Mouse (Mus musculus): ENCODE data around the gene Gm2056. TPM values are rescaled to one million over a fixed set of nuclear protein-coding genes. Genes with fewer than 3 reads are reported as not detected.

The Gm2056 gene
- polyA plus RNA-seq (2021; fragmentation: Nextera tagmentation), result not detected in 2 replicates
- long read RNA-seq, experiment 1, result 0 reads
- long read RNA-seq, experiment 2, result 0 reads

DNA sequence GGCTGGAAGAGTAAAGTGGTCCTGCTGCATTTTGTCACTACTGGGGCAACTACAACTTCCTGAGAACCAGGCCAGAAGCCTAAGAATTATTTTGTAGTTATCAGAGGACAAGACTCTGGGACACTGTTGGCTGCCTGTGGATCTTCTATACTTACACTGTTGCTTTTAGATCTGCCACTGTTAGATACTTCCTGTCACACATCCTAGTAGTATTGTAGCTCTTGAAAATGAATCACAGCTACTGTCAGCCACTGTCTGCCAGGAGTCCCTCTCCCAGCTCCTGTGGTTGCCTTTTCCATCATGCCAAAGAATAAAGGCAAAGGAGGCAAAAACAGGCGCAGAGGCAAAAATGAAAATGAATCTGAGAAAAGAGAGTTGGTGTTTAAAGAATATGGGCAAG, at the start of gene Gm2056:
Gm2056 (plus strand) TSS at position 301 of the 400 bp plus-strand sequence.

DNA sequence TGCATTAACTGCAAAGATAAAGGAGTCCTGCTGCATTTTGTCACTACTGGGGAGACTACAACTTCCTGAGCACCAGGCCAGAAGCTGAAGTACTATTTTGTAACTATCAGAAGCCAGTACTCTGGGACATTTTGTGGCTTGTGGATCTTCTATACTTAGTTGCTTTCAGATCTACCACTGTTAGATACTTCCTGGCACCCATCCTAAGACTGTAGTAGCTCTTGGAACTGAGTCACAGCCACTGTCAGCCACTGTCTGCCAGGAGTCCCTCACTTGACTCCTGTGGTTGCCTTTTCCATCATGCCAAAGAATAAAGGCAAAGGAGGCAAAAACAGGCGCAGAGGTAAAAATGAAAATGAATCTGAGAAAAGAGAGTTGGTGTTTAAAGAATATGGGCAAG, 15.3 kb upstream of the Gm2056 start, which contains the start of gene Gm2075:
Gm2075 (plus strand) TSS at position 301 of the 400 bp plus-strand sequence.

DNA sequence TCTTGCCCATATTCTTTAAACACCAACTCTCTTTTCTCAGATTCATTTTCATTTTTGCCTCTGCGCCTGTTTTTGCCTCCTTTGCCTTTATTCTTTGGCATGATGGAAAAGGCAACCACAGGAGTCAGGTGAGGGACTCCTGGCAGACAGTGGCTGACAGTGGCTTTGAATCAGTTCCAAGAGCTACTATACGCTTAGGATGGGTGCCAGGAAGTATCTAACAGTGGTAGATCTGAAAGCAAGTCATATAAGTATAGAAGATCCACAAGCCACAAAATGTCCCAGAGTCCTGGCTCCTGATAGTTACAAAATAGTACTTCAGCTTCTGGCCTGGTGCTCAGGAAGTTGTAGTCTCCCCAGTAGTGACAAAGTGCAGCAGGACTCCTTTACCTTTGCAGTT, 8.1 kb upstream of the Gm2056 start, which contains the start of gene Gm6803:
Gm6803 (minus strand) TSS at position 101 of the 400 bp plus-strand sequence.

Other genes starting within 250 kb of the Gm2056 start
- not detected in 2 replicates for gene Gm21936, start 231.5 kb upstream of the Gm2056 start, polyA plus RNA-seq (2021; fragmentation: Nextera tagmentation)
- gene BB287469, start 210.4 kb upstream of the Gm2056 start, polyA plus RNA-seq (2021; fragmentation: Nextera tagmentation), result not detected in 2 replicates
- gene Gm2001, start 184.7 kb upstream of the Gm2056 start, polyA plus RNA-seq (2021; fragmentation: Nextera tagmentation), result not detected in 2 replicates
- gene Gm2016, start 152.9 kb upstream of the Gm2056 start, polyA plus RNA-seq (2021; fragmentation: Nextera tagmentation), result not detected in 2 replicates
- gene Gm2022, start 131.6 kb upstream of the Gm2056 start, polyA plus RNA-seq (2021; fragmentation: Nextera tagmentation), result not detected in 2 replicates
- gene Gm2035, start 107.1 kb upstream of the Gm2056 start, polyA plus RNA-seq (2021; fragmentation: Nextera tagmentation), result not detected in 2 replicates
- gene Gm2042, start 72.9 kb upstream of the Gm2056 start, polyA plus RNA-seq (2021; fragmentation: Nextera tagmentation), result not detected in 2 replicates
- gene Gm2075, start 15.2 kb upstream of the Gm2056 start, polyA plus RNA-seq (2021; fragmentation: Nextera tagmentation), result not detected in 2 replicates
- not detected in 2 replicates for gene Gm6803, start 8.2 kb upstream of the Gm2056 start, polyA plus RNA-seq (2021; fragmentation: Nextera tagmentation)
- gene Gm16368, start 56.7 kb downstream of the Gm2056 start, polyA plus RNA-seq (2021; fragmentation: Nextera tagmentation), result not detected in 2 replicates
- gene Gm10436, start 155.1 kb downstream of the Gm2056 start, polyA plus RNA-seq (2021; fragmentation: Nextera tagmentation), result not detected in 2 replicates
- not detected in 2 replicates for gene Gm8332, start 223.1 kb downstream of the Gm2056 start, polyA plus RNA-seq (2021; fragmentation: Nextera tagmentation)
- gene Gm5662, start 247.5 kb downstream of the Gm2056 start, polyA plus RNA-seq (2021; fragmentation: Nextera tagmentation), result not detected in 2 replicates